Mouse (Mus musculus) spleen, adult 2 months (tissue): ENCODE measurements around the gene Uck1.

Source experiments
- CTCF ChIP-seq: fragments of 200-500 bp; IDR thresholded peaks from 2 replicates; pipeline ENCODE4 v1.5.1; 2011; ENCODE audit warnings: mild to moderate bottlenecking, inconsistent platforms; ENCODE audit not compliant: insufficient read depth, insufficient read length, insufficient replicate concordance; ENCODE audit errors: extremely low read depth
- POLR2A ChIP-seq: fragments of 200-500 bp; IDR thresholded peaks from 2 replicates; pipeline ENCODE4 v1.6.1; 2011; ENCODE audit warnings: low read depth, low read length, inconsistent platforms

DNA sequence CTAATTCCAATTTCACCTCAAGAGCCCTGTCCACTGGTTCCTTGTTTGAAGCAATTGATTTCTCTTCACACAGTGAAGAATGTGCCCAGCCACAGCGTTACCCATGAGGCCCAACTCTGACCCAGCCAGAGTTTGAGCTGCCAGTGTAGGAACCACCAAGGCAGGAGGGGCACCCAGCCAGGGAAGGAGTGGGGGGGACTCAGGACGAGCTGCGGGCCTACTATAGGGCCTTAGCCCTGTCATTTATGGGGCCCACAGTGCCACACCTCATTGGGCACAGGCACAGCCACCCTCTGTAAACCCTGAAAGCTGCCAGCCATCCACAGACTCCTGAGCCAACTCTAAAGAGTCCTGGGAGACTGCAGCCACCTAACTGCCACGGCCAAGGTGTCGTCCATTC lies 5.4 kb downstream of the Uck1 start:
- TF ChIP-seq CTCF (no peak), POLR2A (no peak)
